Mouse (Mus musculus) stomach, postnatal 0 days (tissue): ENCODE measurements around the gene Pcdh17.

Experiments used
- CTCF ChIP-seq: IDR thresholded peaks from 2 replicates; pipeline ENCODE4 v1.5.1; 2016; ENCODE audit warnings: antibody characterized with exemption, low read depth, mild to moderate bottlenecking, moderate library complexity
- EP300 ChIP-seq: optimal IDR thresholded peaks from 2 replicates; pipeline ENCODE3; 2016; ENCODE audit warnings: antibody characterized with exemption

GRCm38 (mm10) chr14:84446411-84446915 is 3.1 kb downstream of the Pcdh17 start:
- TF ChIP-seq EP300 = no peak
- no peak for TF ChIP-seq CTCF
